Mouse (Mus musculus) mesoderm, embryonic 11.5 days (tissue): ENCODE results near the gene Spryd7.

Experiments used
- DNase-seq: peaks from one replicate; pipeline ENCODE4 v3.0.0-alpha.2; 2012; ENCODE audit warnings: low read depth, low spot score

Spryd7 gene

GRCm38 (mm10) chr14:61535811-61536210 lies 20.9 kb downstream of the Spryd7 start:
- no peak for DNase-seq

GRCm38 (mm10) chr14:61530966-61531365 lies 25.7 kb downstream of the Spryd7 start:
- no peak for DNase-seq

GRCm38 (mm10) chr14:61530396-61530795 lies 26.3 kb downstream of the Spryd7 start:
- DNase-seq: no peak

GRCm38 (mm10) chr14:61529533-61529932 lies 27.2 kb downstream of the Spryd7 start:
- no peak for DNase-seq

- no peak for DNase-seq
Measured at GRCm38 (mm10) chr14:61526006-61526405, 30.7 kb downstream of the Spryd7 start.

GRCm38 (mm10) chr14:61523821-61524220 lies 32.9 kb downstream of the Spryd7 start:
- no peak for DNase-seq

GRCm38 (mm10) chr14:61518659-61519480 lies 37.8 kb downstream of the Spryd7 start:
- no peak for DNase-seq

GRCm38 (mm10) chr14:61516471-61517426 lies 39.9 kb downstream of the Spryd7 start:
- no peak for DNase-seq

GRCm38 (mm10) chr14:61511494-61511893 lies 45.2 kb downstream of the Spryd7 start:
- DNase-seq: no peak

- DNase-seq: peak; percentile 75
Measured at GRCm38 (mm10) chr14:61497716-61498490, 58.8 kb downstream of the Spryd7 start.

GRCm38 (mm10) chr14:61493511-61494135 lies 63.1 kb downstream of the Spryd7 start:
- DNase-seq: no peak
